Mouse (Mus musculus): ENCODE results near the gene Tmtc2. TPM values are rescaled to one million over a fixed set of nuclear protein-coding genes. Genes with fewer than 3 reads are reported as not detected.

Gene Tmtc2
- polyA plus RNA-seq, 1 experiment: 2.9 TPM

- WGBS: 64% methylated on average over 15 of the region's 15 CpGs
- TF ChIP-seq CTCF (IDR thresholded peaks at IDR 0.05; ENCODE audit: extremely low read depth, insufficient read length, insufficient replicate concordance, low read depth, low read length) (no peak), POLR2A (IDR thresholded peaks at IDR 0.05; ENCODE audit: low read depth, low read length) (no peak)
- Histone ChIP-seq H3K36me3 (ENCODE audit: control insufficient read depth, insufficient read depth, low read length) (peaks cover 4% of the 10 kb centered on the region; the same call in 1 of the 2 replicates), H3K27me3 (ENCODE audit: control insufficient read depth, insufficient read depth, low read length) (no peaks in the 10 kb centered on the region), H3K4me1 (ENCODE audit: control insufficient read depth, insufficient read depth, insufficient read length, low read length) (no peaks in the 10 kb centered on the region), H3K4me3 (ENCODE audit: low read depth, low read length) (no peak overlapping the region), H3K27ac (ENCODE audit: insufficient read depth, low read depth, low read length) (no peak overlapping the region)
Measured at GRCm38 (mm10) chr10:105417845-105418383, 156.3 kb downstream of the Tmtc2 start.

GRCm38 (mm10) chr10:105416601-105417000 lies 157.7 kb downstream of the Tmtc2 start:
- Histone ChIP-seq H3K36me3 (ENCODE audit: control insufficient read depth, insufficient read depth, low read length) (peaks cover 4% of the 10 kb centered on the region; the same call in 1 of the 2 replicates), H3K27ac (ENCODE audit: insufficient read depth, low read depth, low read length) (no peak overlapping the region), H3K4me3 (ENCODE audit: low read depth, low read length) (no peak overlapping the region), H3K4me1 (ENCODE audit: control insufficient read depth, insufficient read depth, insufficient read length, low read length) (no peaks in the 10 kb centered on the region), H3K27me3 (ENCODE audit: control insufficient read depth, insufficient read depth, low read length) (no peaks in the 10 kb centered on the region)
- no peak for TF ChIP-seq POLR2A (IDR thresholded peaks at IDR 0.05; ENCODE audit: low read depth, low read length)
- no peak for TF ChIP-seq CTCF (IDR thresholded peaks at IDR 0.05; ENCODE audit: extremely low read depth, insufficient read length, insufficient replicate concordance, low read depth, low read length)
- 77% methylated on average over 4 of the region's 4 CpGs for WGBS

GRCm38 (mm10) chr10:105405856-105406527 lies 168.3 kb downstream of the Tmtc2 start:
- Histone ChIP-seq H3K27me3 (ENCODE audit: control insufficient read depth, insufficient read depth, low read length) (no peaks in the 10 kb centered on the region), H3K27ac (ENCODE audit: insufficient read depth, low read depth, low read length) (no peak overlapping the region), H3K4me1 (ENCODE audit: control insufficient read depth, insufficient read depth, insufficient read length, low read length) (peaks cover 6% of the 10 kb centered on the region; the same call in 1 of the 2 replicates), H3K36me3 (ENCODE audit: control insufficient read depth, insufficient read depth, low read length) (no peaks in the 10 kb centered on the region), H3K4me3 (ENCODE audit: low read depth, low read length) (no peak overlapping the region)
- WGBS: 89% methylated on average over 4 of the region's 4 CpGs
- TF ChIP-seq POLR2A (IDR thresholded peaks at IDR 0.05; ENCODE audit: low read depth, low read length): no peak
- no peak for TF ChIP-seq CTCF (IDR thresholded peaks at IDR 0.05; ENCODE audit: extremely low read depth, insufficient read length, insufficient replicate concordance, low read depth, low read length)

- WGBS: 31% methylated on average over 3 of the region's 3 CpGs
- Histone ChIP-seq H3K27me3 (ENCODE audit: control insufficient read depth, insufficient read depth, low read length) (no peaks in the 10 kb centered on the region), H3K4me3 (ENCODE audit: low read depth, low read length) (no peak overlapping the region), H3K36me3 (ENCODE audit: control insufficient read depth, insufficient read depth, low read length) (no peaks in the 10 kb centered on the region), H3K4me1 (ENCODE audit: control insufficient read depth, insufficient read depth, insufficient read length, low read length) (peaks cover 6% of the 10 kb centered on the region; the same call in 1 of the 2 replicates), H3K27ac (ENCODE audit: insufficient read depth, low read depth, low read length) (no peak overlapping the region)
- TF ChIP-seq CTCF (IDR thresholded peaks at IDR 0.05; ENCODE audit: extremely low read depth, insufficient read length, insufficient replicate concordance, low read depth, low read length) (no peak), POLR2A (IDR thresholded peaks at IDR 0.05; ENCODE audit: low read depth, low read length) (no peak)
Measured at GRCm38 (mm10) chr10:105403931-105404330, 170.3 kb downstream of the Tmtc2 start.

- H3K36me3 ChIP-seq (ENCODE audit: control insufficient read depth, insufficient read depth, low read length): no peaks in the 10 kb centered on the region
- no peak overlapping the region for H3K27ac ChIP-seq (ENCODE audit: insufficient read depth, low read depth, low read length)
- no peaks in the 10 kb centered on the region for H3K27me3 ChIP-seq (ENCODE audit: control insufficient read depth, insufficient read depth, low read length)
- 92% methylated on average over 5 of the region's 5 CpGs for WGBS
- peaks cover 6% of the 10 kb centered on the region; the same call in 1 of the 2 replicates for H3K4me1 ChIP-seq (ENCODE audit: control insufficient read depth, insufficient read depth, insufficient read length, low read length)
- TF ChIP-seq POLR2A (IDR thresholded peaks at IDR 0.05; ENCODE audit: low read depth, low read length) (no peak), CTCF (IDR thresholded peaks at IDR 0.05; ENCODE audit: extremely low read depth, insufficient read length, insufficient replicate concordance, low read depth, low read length) (no peak)
- H3K4me3 ChIP-seq (ENCODE audit: low read depth, low read length): no peak overlapping the region
Measured at GRCm38 (mm10) chr10:105402481-105402779, 171.8 kb downstream of the Tmtc2 start.

- no peak overlapping the region for H3K27ac ChIP-seq (ENCODE audit: insufficient read depth, low read depth, low read length)
- H3K4me1 ChIP-seq (ENCODE audit: control insufficient read depth, insufficient read depth, insufficient read length, low read length): peaks cover 6% of the 10 kb centered on the region; the same call in 1 of the 2 replicates
- no peaks in the 10 kb centered on the region for H3K36me3 ChIP-seq (ENCODE audit: control insufficient read depth, insufficient read depth, low read length)
- 66% methylated on average over 11 of the region's 11 CpGs for WGBS
- TF ChIP-seq CTCF (IDR thresholded peaks at IDR 0.05; ENCODE audit: extremely low read depth, insufficient read length, insufficient replicate concordance, low read depth, low read length) (no peak), POLR2A (IDR thresholded peaks at IDR 0.05; ENCODE audit: low read depth, low read length) (no peak)
- no peak overlapping the region for H3K4me3 ChIP-seq (ENCODE audit: low read depth, low read length)
- no peaks in the 10 kb centered on the region for H3K27me3 ChIP-seq (ENCODE audit: control insufficient read depth, insufficient read depth, low read length)
Measured at GRCm38 (mm10) chr10:105401754-105402480, 172.3 kb downstream of the Tmtc2 start.

GRCm38 (mm10) chr10:105399316-105399715 lies 174.9 kb downstream of the Tmtc2 start:
- Histone ChIP-seq H3K27ac (ENCODE audit: insufficient read depth, low read depth, low read length) (no peak overlapping the region), H3K27me3 (ENCODE audit: control insufficient read depth, insufficient read depth, low read length) (no peaks in the 10 kb centered on the region), H3K36me3 (ENCODE audit: control insufficient read depth, insufficient read depth, low read length) (no peaks in the 10 kb centered on the region), H3K4me3 (ENCODE audit: low read depth, low read length) (no peak overlapping the region), H3K4me1 (ENCODE audit: control insufficient read depth, insufficient read depth, insufficient read length, low read length) (peaks cover 6% of the 10 kb centered on the region; the same call in 1 of the 2 replicates)
- WGBS: 42% methylated on average over 5 of the region's 5 CpGs
- TF ChIP-seq CTCF (IDR thresholded peaks at IDR 0.05; ENCODE audit: extremely low read depth, insufficient read length, insufficient replicate concordance, low read depth, low read length) (no peak), POLR2A (IDR thresholded peaks at IDR 0.05; ENCODE audit: low read depth, low read length) (no peak)

Measured in small intestine, adult 2 months (tissue).